Comparison of ENCODE assay signal across 8 mouse cellular contexts in the genomic region with DNA sequence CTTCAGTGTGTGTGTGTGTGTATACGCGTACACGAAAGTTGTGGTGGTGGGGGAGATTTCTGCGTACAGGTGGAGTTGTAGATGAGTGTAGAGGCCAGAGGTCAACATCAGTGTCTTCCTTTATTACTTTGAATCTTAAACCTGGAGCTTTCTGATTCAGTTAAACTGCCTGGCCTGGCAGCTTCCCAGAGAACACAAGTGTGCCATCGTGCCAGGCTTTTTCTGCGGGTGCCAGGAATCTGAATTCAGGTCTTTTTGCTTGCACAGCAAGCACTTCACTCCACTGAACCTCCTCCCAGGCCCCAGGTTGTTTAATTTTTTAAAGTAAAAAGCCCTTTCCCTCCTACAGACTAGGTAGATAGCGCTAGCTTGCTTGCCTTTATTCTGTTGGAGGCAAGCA. TPM values are rescaled to one million over a fixed set of nuclear protein-coding genes. Genes with fewer than 3 reads are reported as not detected.
DNase-seq lines count a peak whose midpoint lies in the region; ATAC-seq and TF ChIP-seq lines count a peak whose summit lies in the region.

No protein-coding gene starts in this region.

- H3K4me2 ChIP-seq in hindbrain, embryonic 12.5 days (replicated peaks) = peak overlapping the region; percentile 73
- peak overlapping the region; percentile 69 for H3K4me2 ChIP-seq in liver, embryonic 14.5 days (ENCODE audit: low read depth)

- peaks cover 42% of the 10 kb centered on the region for H3K4me1 ChIP-seq in E14TG2a.4 (replicated peaks; ENCODE audit: low read depth, low read length)
- peaks cover 20% of the 10 kb centered on the region for H3K4me1 ChIP-seq in hindbrain, embryonic 12.5 days
- peaks cover 12 to 30% of the 10 kb centered on the region in 2 experiments for H3K4me1 ChIP-seq in liver, embryonic 14.5 days (replicated peaks; ENCODE audit: control insufficient read depth in 2 of 2, insufficient read depth in 2 of 2, low read length in 1 of 2)

- peak overlapping the region; percentile 92 for H3K4me3 ChIP-seq in E14TG2a.4 (replicated peaks; ENCODE audit: low read length)
- H3K4me3 ChIP-seq in hindbrain, embryonic 12.5 days = peak overlapping the region; percentile 87
- peak overlapping the region; percentile 79 to 99 for H3K4me3 ChIP-seq in liver, embryonic 14.5 days (ENCODE audit: insufficient read depth in 1 of 2, low read depth in 2 of 2, low read length in 2 of 2)

- peak overlapping the region; percentile 96 for H3K27ac ChIP-seq in hindbrain, embryonic 12.5 days
- H3K27ac ChIP-seq in liver, embryonic 14.5 days = no peak overlapping the region

- DNase-seq in cerebellum, adult 9-11 months = peak; percentile 58
- no peak for DNase-seq in liver, embryonic 14.5 days (ENCODE audit: low read depth in 3 of 3, low spot score in 3 of 3)
- DNase-seq in adrenal gland, adult (ENCODE audit: inconsistent age in 2 of 2, low spot score in 1 of 2) = no peak
- DNase-seq in embryo, embryonic 10.5 days (ENCODE audit: low spot score) = no peak
- no peak for DNase-seq in adrenal gland, adult 2 months

- peaks cover 5% of the 10 kb centered on the region for H3K9me3 ChIP-seq in E14TG2a.4 (ENCODE audit: low read length)
- no peaks in the 10 kb centered on the region for H3K9me3 ChIP-seq in hindbrain, embryonic 12.5 days (replicated peaks)
- H3K9me3 ChIP-seq in liver, embryonic 14.5 days (ENCODE audit: control insufficient read depth, low read length) = no peaks in the 10 kb centered on the region

- TF ChIP-seq CTCF in E14TG2a.4 (conservative IDR thresholded peaks at IDR 0.05; ENCODE audit: low read length) = no peak
- TF ChIP-seq CTCF in liver, embryonic 14.5 days (IDR thresholded peaks at IDR 0.05; ENCODE audit: low read depth) = no peak

- H3K27me3 ChIP-seq in E14TG2a.4 (ENCODE audit: insufficient read depth, low read length) = no peaks in the 10 kb centered on the region
- H3K27me3 ChIP-seq in hindbrain, embryonic 12.5 days = no peaks in the 10 kb centered on the region
- no peaks in the 10 kb centered on the region for H3K27me3 ChIP-seq in liver, embryonic 14.5 days (ENCODE audit: control insufficient read depth, insufficient read depth, low read length)

- H3K36me3 ChIP-seq in E14TG2a.4 (ENCODE audit: insufficient read depth, low read length) = peaks cover 32% of the 10 kb centered on the region
- 0 out of 2 replicates have a peak, but pooled peaks cover 8% of the 10 kb centered on the region for H3K36me3 ChIP-seq in hindbrain, embryonic 12.5 days
- no peaks in the 10 kb centered on the region for H3K36me3 ChIP-seq in liver, embryonic 14.5 days (replicated peaks; ENCODE audit: control insufficient read depth, insufficient read depth, low read depth)

- 86% methylated on average over 7 of the region's 7 CpGs for WGBS in hindbrain, embryonic 12.5 days
- WGBS in liver, embryonic 14.5 days (ENCODE audit: insufficient replicate concordance) = 75% methylated on average over 7 of the region's 7 CpGs

- no peak for ATAC-seq in cerebellum, adult (ENCODE audit: insufficient number of reproducible peaks, low FRiP score, low TSS enrichment)
- no peak for ATAC-seq in hindbrain, embryonic 12.5 days (ENCODE audit: low FRiP score)
- no peak for ATAC-seq in liver, embryonic 14.5 days (ENCODE audit: insufficient read depth)

- no peak for TF ChIP-seq EP300 in liver, embryonic 14.5 days (IDR thresholded peaks at IDR 0.05; ENCODE audit: low read depth)

- H3K9ac ChIP-seq in hindbrain, embryonic 12.5 days = peak overlapping the region; percentile 95
- peak overlapping the region; percentile 72 for H3K9ac ChIP-seq in liver, embryonic 14.5 days (replicated peaks)

RNA-seq across cellular contexts. Expression of gene Cep63, which starts 1.1 kb away (rescaled TPM):
- polyA plus RNA-seq in hindbrain, embryonic 12.5 days (2016; fragmentation: Nextera tagmentation; extraction: Ambion mirVana) = 53.3 and 56.9 TPM in 2 replicates
- polyA plus RNA-seq in liver, embryonic 14.5 days (2012; rRNA removed) = 2.2 and 5.7 TPM in 2 replicates
- 15.5 and 16.7 TPM in 2 replicates for polyA plus RNA-seq in liver, embryonic 14.5 days (2014; fragmentation: Nextera tagmentation; extraction: Ambion mirVana)
- total RNA-seq in adrenal gland, adult 2 months (2021) = 10 to 100 TPM; 26.8 to 41.6 TPM
- polyA plus RNA-seq in adrenal gland, adult 2 months (2012; rRNA removed) = 2.6 TPM in 2 replicates

RNA-seq across cellular contexts. Expression of gene Anapc13, which starts 1.3 kb away (rescaled TPM):
- 171 and 172 TPM in 2 replicates for polyA plus RNA-seq in hindbrain, embryonic 12.5 days (2016; fragmentation: Nextera tagmentation; extraction: Ambion mirVana)
- polyA plus RNA-seq in liver, embryonic 14.5 days (2012; rRNA removed) = 39.9 and 89.7 TPM in 2 replicates
- polyA plus RNA-seq in liver, embryonic 14.5 days (2014; fragmentation: Nextera tagmentation; extraction: Ambion mirVana) = 99.9 and 102 TPM in 2 replicates
- total RNA-seq in adrenal gland, adult 2 months (2021) = 100 to 1,000 TPM; 386 to 423 TPM
- polyA plus RNA-seq in adrenal gland, adult 2 months (2012; rRNA removed) = 31.7 and 41.1 TPM in 2 replicates
